Mouse (Mus musculus) spleen, adult 12 weeks (tissue): Measurements from ENCODE around the gene Fer.

ENCODE experiments used
- DNase-seq: peaks from one replicate; pipeline ENCODE4 v3.0.0; 2022; ENCODE audit warnings: low spot score

The Fer gene

DNA sequence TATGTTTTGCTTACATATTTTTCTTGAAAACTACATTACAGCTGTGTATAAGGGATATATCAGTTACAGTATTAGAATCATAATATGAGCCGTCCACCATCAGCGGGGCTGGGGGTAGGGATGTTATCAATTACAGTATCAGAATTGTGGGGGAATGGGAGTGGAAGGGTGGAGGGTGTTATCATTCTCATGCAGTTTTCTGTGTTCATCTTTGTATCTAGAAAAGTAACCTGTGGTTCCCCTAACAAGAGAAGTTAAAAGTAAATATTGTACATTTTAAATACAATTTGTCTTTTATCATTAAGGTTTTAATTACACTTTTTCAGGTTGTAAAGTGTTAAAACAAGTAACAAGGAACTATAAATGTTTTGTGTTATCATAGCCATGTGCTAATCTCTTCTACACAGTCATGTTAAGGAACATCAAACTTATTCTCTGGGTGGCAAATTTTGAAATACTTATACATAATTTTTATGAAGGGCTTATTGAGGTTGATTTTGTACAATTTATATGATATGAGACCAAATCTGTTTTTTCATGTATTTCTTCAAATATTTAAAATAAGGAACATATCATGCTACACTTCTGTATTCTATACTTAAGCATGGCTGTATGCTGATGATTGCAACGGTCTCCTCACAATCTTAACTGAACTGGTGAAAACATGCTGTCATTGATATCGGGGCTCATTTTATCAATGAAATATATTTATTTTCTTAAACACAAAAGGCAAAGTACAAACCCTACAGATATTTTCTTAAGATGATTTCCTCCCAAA, 116.1 kb downstream of the Fer start:
- DNase-seq, result no peak

DNA sequence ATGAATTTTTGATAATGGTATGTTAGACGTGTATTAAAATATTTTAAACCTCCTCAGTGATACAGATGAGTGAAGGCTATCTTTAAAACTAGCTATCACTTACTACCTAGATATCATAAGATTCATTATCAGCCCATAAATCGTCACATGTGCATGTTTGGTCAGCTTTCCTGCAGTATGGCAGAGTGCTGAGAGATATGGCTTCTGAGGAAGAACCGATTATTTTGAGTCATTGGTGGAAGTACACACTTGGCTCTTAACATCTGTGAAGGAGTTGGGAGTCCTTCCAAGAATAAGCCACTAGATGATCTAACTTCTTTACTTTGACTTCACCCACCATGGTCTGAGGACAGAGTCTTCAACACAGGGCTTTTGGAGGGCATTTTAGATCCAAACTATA, 117.3 kb downstream of the Fer start:
- DNase-seq, result no peak

DNA sequence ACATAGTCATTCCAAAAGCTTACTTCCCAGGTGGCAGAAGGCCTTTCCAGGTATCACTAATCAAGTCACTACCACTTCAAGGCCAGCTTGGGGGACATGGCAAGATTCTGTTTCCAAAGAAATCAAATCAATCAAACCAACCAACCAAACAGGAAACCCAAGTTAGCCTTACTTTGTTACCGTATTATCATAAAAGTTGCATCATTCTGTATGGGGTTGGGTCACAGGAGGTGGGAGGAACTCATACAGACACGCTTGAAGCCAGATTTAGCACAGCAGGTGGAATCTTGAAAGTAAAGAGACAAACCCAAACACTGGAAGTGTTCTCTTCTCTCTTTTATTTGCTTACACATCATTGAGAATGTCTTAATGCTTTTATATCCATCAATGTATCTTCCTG, 125.8 kb downstream of the Fer start:
- DNase-seq, result no peak

DNA sequence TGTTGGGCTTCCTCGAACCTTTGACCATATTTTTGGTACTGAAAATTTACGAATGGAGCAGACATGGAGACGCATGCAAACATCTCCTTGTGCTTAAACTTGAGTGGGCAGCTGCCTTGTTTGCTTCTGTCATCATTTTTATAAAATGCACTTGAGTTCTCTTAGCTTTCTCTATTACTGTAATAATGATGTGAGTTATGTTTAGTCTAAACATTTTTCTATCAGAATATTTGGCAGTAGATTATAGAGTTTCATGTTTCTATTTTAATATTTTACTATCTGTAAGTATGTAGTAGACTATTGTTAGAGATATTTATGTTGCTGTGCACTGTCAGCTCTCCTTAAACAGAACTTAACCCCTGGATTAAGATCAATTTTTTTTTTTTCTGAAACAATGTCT, 128.3 kb downstream of the Fer start:
- no peak for DNase-seq

DNA sequence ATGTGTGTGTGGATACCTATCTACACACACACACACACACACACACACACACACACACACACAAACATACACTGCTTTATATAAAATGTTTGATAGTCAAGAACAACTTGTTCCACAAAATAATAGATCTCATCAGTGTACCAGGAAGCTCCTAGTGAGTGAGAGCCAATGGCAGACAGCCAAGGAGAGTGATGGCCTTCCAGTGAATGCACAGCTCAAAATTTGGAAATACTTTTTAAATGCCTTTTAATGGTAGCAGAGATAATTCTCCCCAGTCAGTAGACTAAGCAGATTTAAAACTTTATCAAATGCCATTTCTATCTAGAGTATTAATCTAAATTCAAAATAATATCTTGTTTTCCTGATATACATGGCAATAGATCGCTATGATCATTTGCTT, 133.1 kb downstream of the Fer start:
- no peak for DNase-seq

DNA sequence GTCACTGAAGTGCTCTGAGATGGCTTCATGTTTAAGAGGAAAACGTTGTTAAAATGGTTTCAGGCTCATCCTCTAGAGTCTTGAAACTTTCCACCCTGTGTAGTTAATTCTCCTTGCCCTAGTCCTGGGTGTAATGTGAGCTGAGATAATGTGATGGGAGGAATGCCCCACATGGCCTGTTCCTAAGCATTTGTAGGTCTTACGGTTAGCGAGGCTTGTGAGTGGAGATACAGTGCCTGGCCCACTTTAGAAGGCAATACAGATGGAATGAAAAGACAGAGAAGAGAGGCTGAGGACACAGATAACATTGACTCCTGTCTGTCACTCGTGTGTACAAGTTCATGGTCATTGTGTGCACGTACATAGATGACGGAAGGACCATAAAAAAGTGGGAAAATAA, 134.8 kb downstream of the Fer start:
- no peak for DNase-seq

DNA sequence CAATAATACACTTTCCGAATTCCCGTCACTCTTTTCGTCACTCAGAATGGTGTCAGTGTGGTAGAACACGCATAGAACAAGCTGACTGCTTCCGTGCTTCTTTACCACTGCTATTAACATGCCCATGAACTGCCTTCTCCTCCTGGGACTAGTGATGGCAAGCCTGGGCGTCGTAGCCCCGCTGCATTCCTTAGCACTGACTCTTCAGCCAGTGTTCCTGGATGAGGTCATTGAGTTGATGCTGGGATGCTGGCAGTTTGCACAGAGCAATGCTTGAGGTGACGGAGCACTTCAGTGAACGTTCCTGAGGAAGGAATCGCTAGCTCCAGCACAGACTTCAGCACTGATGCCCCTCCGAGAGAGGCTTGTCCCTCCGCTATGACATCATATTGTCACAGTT, 140.6 kb downstream of the Fer start:
- no peak for DNase-seq

GRCm38 (mm10) chr17:64005575-64006249, 142.8 kb downstream of the Fer start:
- no peak for DNase-seq

- no peak for DNase-seq
These were observed 153.7 kb downstream of the Fer start for GRCm38 (mm10) chr17:64016606-64017005.

DNA sequence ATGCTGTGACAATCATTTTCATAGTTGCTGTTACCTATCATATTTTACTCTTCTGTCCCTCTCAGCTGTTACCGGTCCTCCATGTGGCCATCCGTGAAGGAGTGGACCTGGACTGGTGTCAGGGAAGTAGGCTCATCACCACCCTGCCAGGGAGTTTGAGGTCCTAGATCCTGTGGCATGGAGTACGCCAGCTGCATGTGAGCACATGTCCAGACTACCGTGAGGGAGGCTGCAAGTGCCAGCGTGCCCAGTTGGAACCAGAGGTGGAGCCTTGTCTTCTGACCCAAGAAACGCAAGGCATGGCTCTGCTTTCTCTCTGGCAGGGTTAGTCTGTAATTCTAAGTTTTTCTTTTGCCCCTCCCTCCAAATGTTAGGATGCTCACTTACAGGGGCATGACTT, 155.4 kb downstream of the Fer start:
- no peak for DNase-seq

GRCm38 (mm10) chr17:64018870-64019269, 156.0 kb downstream of the Fer start:
- no peak for DNase-seq

- DNase-seq, result no peak
These were observed 156.8 kb downstream of the Fer start for GRCm38 (mm10) chr17:64019646-64020045.

DNA sequence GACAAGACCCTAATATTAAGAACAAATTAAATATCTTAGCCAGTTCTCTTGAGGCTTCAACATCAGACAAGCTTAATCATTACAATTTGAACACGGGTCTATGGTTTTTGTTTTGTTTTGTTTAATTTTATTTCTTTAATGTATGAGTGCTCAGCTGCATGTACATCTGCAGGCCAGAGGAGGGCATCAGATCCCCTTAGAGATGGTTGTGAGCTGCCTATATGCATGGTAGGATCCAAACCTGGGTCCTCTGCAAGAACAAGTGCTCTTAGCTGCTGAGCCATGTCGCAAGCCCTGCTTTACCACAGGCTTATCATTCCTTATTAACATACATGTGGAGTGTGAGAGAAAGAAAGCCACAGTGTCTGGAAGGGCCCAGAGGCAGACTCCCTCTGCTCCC, 163.6 kb downstream of the Fer start:
- DNase-seq, result no peak

GRCm38 (mm10) chr17:64041771-64042170, 178.9 kb downstream of the Fer start:
- no peak for DNase-seq

- DNase-seq, result no peak
These were observed 182.5 kb downstream of the Fer start for GRCm38 (mm10) chr17:64045326-64045725.

DNA sequence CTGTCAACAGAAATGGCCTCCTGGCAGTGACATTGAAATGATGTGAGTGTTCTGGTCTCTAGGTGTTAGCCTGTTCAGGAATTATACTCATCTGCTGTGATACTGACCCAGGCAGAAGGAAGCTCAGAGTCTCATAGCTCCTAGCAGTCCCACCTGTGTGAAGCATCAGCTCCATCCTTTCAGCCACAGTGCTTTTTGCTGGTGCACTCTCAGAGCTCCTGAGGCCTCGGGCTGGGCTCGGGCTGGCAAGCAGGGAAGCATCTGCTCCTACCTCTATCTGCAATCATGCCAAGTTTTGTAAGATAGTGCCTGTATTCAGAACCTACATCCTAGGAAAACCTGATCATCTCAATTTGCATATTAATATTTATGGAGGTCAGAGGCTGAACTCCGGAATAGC, 183.7 kb downstream of the Fer start:
- no peak for DNase-seq

- DNase-seq, result no peak
These were observed 188.0 kb downstream of the Fer start for GRCm38 (mm10) chr17:64050911-64051310.

DNA sequence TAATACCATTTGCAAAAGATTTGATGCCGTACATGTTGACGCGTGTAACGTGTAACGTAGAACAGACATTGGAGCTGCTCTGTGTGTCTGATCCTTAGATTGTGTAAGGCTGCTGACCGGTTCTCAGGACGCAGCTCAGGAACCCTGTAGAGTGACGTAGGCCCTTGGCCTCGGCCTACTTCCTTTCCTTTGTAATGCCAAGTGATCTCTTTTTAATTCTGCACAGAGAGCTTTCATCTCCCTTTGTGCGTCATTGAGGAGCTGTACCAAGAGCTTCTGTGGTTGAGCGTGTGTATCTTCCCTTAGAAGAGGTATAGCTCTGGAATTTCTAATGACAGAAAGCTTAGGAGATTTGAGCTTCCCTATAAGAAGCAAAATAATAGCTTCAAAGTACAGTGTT, 190.8 kb downstream of the Fer start:
- no peak for DNase-seq

DNA sequence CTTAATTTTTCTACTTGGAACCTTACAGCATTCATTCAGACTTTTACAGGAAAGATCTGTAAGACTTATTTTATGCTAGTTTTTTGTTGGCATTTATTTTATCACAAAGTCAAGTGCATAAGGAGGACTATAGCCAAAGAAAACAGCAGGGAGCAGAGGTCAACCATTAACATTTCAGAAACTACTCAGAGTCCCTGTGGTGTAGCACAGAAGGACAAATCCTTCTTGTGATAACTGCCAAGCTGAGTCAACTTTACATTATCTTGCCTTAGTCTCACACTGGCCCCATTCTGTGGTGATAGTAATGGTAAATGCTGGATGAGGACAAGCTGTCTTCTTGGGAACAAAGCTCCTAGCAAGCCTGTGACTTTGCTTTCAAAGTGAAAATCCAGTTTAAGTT, 197.7 kb downstream of the Fer start:
- no peak for DNase-seq

GRCm38 (mm10) chr17:64065243-64065642, 202.4 kb downstream of the Fer start:
- DNase-seq, result no peak

- no peak for DNase-seq
These were observed 214.5 kb downstream of the Fer start for GRCm38 (mm10) chr17:64077392-64077791.

- no peak for DNase-seq
These were observed 221.9 kb downstream of the Fer start for GRCm38 (mm10) chr17:64084751-64085150.

- DNase-seq, result no peak
These were observed 222.6 kb downstream of the Fer start for GRCm38 (mm10) chr17:64085493-64085892.
